Mouse (Mus musculus): ENCODE data around the gene Gm43064. TPM values are rescaled to one million over a fixed set of nuclear protein-coding genes. Genes with fewer than 3 reads are reported as not detected.

Gm43064 gene
- polyA plus RNA-seq, 1 experiment from 2014 or later: 0.30 TPM

GRCm38 (mm10) chr3:103801631-103802531 lies 7.5 kb upstream of the Gm43064 start:
- 0 out of 2 replicates have a peak overlapping the region, but pooled peaks have one; percentile 8 for H3K9ac ChIP-seq (ENCODE audit: low read length)
- DNase-seq (ENCODE audit: low spot score) (peak; percentile 77), ATAC-seq (ENCODE audit: low FRiP score, low TSS enrichment) (peak; percentile 99)
- H3K27ac ChIP-seq (replicated peaks): peak overlapping the region; percentile 86
- H3K9me3 ChIP-seq (ENCODE audit: control insufficient read depth, low read length): no peaks in the 10 kb centered on the region
- H3K4me1 ChIP-seq (replicated peaks; ENCODE audit: control insufficient read depth, insufficient read depth): peaks cover 7% of the 10 kb centered on the region; the same call in 1 of the 2 replicates
- no peaks in the 10 kb centered on the region for H3K27me3 ChIP-seq (ENCODE audit: control insufficient read depth, insufficient read depth, low read length)
- H3K36me3 ChIP-seq (ENCODE audit: control insufficient read depth, insufficient read depth, low read length): no peaks in the 10 kb centered on the region
- peak overlapping the region; percentile 27; the same call in 1 of the 2 replicates for H3K4me2 ChIP-seq (replicated peaks; ENCODE audit: low read depth)
- no peak overlapping the region for H3K4me3 ChIP-seq (ENCODE audit: low read depth, low read length)
- 29% methylated on average over 10 of the region's 10 CpGs for WGBS
- TF ChIP-seq CTCF (IDR thresholded peaks at IDR 0.05; ENCODE audit: low read depth) (no peak), EP300 (optimal IDR thresholded peaks at IDR 0.05) (peak; percentile 62)

- no peaks in the 10 kb centered on the region for H3K9me3 ChIP-seq (ENCODE audit: control insufficient read depth, low read length)
- H3K4me1 ChIP-seq (replicated peaks; ENCODE audit: control insufficient read depth, insufficient read depth): peaks cover 7% of the 10 kb centered on the region; the same call in 1 of the 2 replicates
- peak overlapping the region; percentile 61 for H3K27ac ChIP-seq (replicated peaks)
- no peak overlapping the region for H3K9ac ChIP-seq (ENCODE audit: low read length)
- no peak overlapping the region for H3K4me3 ChIP-seq (ENCODE audit: low read depth, low read length)
- H3K36me3 ChIP-seq (ENCODE audit: control insufficient read depth, insufficient read depth, low read length): no peaks in the 10 kb centered on the region
- TF ChIP-seq CTCF (IDR thresholded peaks at IDR 0.05; ENCODE audit: low read depth) (no peak), EP300 (optimal IDR thresholded peaks at IDR 0.05) (no peak)
- 81% methylated on average over 8 of the region's 8 CpGs for WGBS
- H3K4me2 ChIP-seq (replicated peaks; ENCODE audit: low read depth): no peak overlapping the region
- no peak for ATAC-seq (ENCODE audit: low FRiP score, low TSS enrichment)
- H3K27me3 ChIP-seq (ENCODE audit: control insufficient read depth, insufficient read depth, low read length): no peaks in the 10 kb centered on the region
- DNase-seq (ENCODE audit: low spot score): no peak
Observed at GRCm38 (mm10) chr3:103802861-103803260, 6.5 kb upstream of the Gm43064 start.

GRCm38 (mm10) chr3:103805671-103806070 lies 3.7 kb upstream of the Gm43064 start:
- Histone ChIP-seq H3K9me3 (ENCODE audit: control insufficient read depth, low read length) (no peaks in the 10 kb centered on the region), H3K4me1 (replicated peaks; ENCODE audit: control insufficient read depth, insufficient read depth) (peaks cover 7% of the 10 kb centered on the region; the same call in 1 of the 2 replicates), H3K4me3 (ENCODE audit: low read depth, low read length) (no peak overlapping the region), H3K27me3 (ENCODE audit: control insufficient read depth, insufficient read depth, low read length) (no peaks in the 10 kb centered on the region), H3K36me3 (ENCODE audit: control insufficient read depth, insufficient read depth, low read length) (no peaks in the 10 kb centered on the region), H3K27ac (replicated peaks) (no peak overlapping the region), H3K9ac (ENCODE audit: low read length) (no peak overlapping the region), H3K4me2 (replicated peaks; ENCODE audit: low read depth) (no peak overlapping the region)
- 83% methylated on average over 1 of the region's 1 CpGs for WGBS
- ATAC-seq (ENCODE audit: low FRiP score, low TSS enrichment) (no peak), DNase-seq (ENCODE audit: low spot score) (no peak)
- no peak for TF ChIP-seq CTCF (IDR thresholded peaks at IDR 0.05; ENCODE audit: low read depth)
- no peak for TF ChIP-seq EP300 (optimal IDR thresholded peaks at IDR 0.05)

GRCm38 (mm10) chr3:103809799-103810150 lies 402 bp downstream of the Gm43064 start:
- Histone ChIP-seq H3K4me3 (ENCODE audit: low read depth, low read length) (peak overlapping the region; percentile 76), H3K4me2 (replicated peaks; ENCODE audit: low read depth) (peak overlapping the region; percentile 73), H3K27ac (replicated peaks) (peak overlapping the region; percentile 96), H3K9ac (ENCODE audit: low read length) (peak overlapping the region; percentile 90), H3K4me1 (replicated peaks; ENCODE audit: control insufficient read depth, insufficient read depth) (no peaks in the 10 kb centered on the region), H3K9me3 (ENCODE audit: control insufficient read depth, low read length) (no peaks in the 10 kb centered on the region), H3K36me3 (ENCODE audit: control insufficient read depth, insufficient read depth, low read length) (peaks cover 2% of the 10 kb centered on the region; the same call in 1 of the 2 replicates), H3K27me3 (ENCODE audit: control insufficient read depth, insufficient read depth, low read length) (no peaks in the 10 kb centered on the region)
- TF ChIP-seq CTCF (IDR thresholded peaks at IDR 0.05; ENCODE audit: low read depth) (no peak), EP300 (optimal IDR thresholded peaks at IDR 0.05) (no peak)
- ATAC-seq (ENCODE audit: low FRiP score, low TSS enrichment): peak; percentile 50; the same call in 1 of the 2 replicates
- DNase-seq (ENCODE audit: low spot score): no peak
- WGBS: under 1% methylated on average over 13 of the region's 14 CpGs

GRCm38 (mm10) chr3:103810967-103811366 lies 1.6 kb downstream of the Gm43064 start:
- Histone ChIP-seq H3K27ac (replicated peaks) (no peak overlapping the region), H3K9ac (ENCODE audit: low read length) (no peak overlapping the region), H3K4me2 (replicated peaks; ENCODE audit: low read depth) (no peak overlapping the region), H3K4me1 (replicated peaks; ENCODE audit: control insufficient read depth, insufficient read depth) (no peaks in the 10 kb centered on the region), H3K4me3 (ENCODE audit: low read depth, low read length) (no peak overlapping the region), H3K36me3 (ENCODE audit: control insufficient read depth, insufficient read depth, low read length) (peaks cover 6% of the 10 kb centered on the region; the same call in 1 of the 2 replicates), H3K9me3 (ENCODE audit: control insufficient read depth, low read length) (no peaks in the 10 kb centered on the region), H3K27me3 (ENCODE audit: control insufficient read depth, insufficient read depth, low read length) (no peaks in the 10 kb centered on the region)
- TF ChIP-seq CTCF (IDR thresholded peaks at IDR 0.05; ENCODE audit: low read depth) (no peak), EP300 (optimal IDR thresholded peaks at IDR 0.05) (no peak)
- 86% methylated on average over 6 of the region's 6 CpGs for WGBS
- DNase-seq (ENCODE audit: low spot score) (no peak), ATAC-seq (ENCODE audit: low FRiP score, low TSS enrichment) (no peak)

- Histone ChIP-seq H3K4me1 (replicated peaks; ENCODE audit: control insufficient read depth, insufficient read depth) (no peaks in the 10 kb centered on the region), H3K4me3 (ENCODE audit: low read depth, low read length) (no peak overlapping the region), H3K9me3 (ENCODE audit: control insufficient read depth, low read length) (no peaks in the 10 kb centered on the region), H3K27ac (replicated peaks) (no peak overlapping the region), H3K36me3 (ENCODE audit: control insufficient read depth, insufficient read depth, low read length) (no peaks in the 10 kb centered on the region), H3K4me2 (replicated peaks; ENCODE audit: low read depth) (no peak overlapping the region), H3K27me3 (ENCODE audit: control insufficient read depth, insufficient read depth, low read length) (no peaks in the 10 kb centered on the region), H3K9ac (ENCODE audit: low read length) (no peak overlapping the region)
- ATAC-seq (ENCODE audit: low FRiP score, low TSS enrichment) (no peak), DNase-seq (ENCODE audit: low spot score) (no peak)
- TF ChIP-seq EP300 (optimal IDR thresholded peaks at IDR 0.05) (no peak), CTCF (IDR thresholded peaks at IDR 0.05; ENCODE audit: low read depth) (peak; percentile 51)
Observed at GRCm38 (mm10) chr3:103827548-103827947, 18.2 kb downstream of the Gm43064 start.

Measured in stomach, postnatal 0 days (tissue).